Mouse (Mus musculus) kidney, embryonic 15.5 days (tissue): ENCODE measurements around the gene Clip2. TPM values are rescaled to one million over a fixed set of nuclear protein-coding genes. Genes with fewer than 3 reads are reported as not detected.
"Not testable (repeated sequence)": the region's sequence is repeated elsewhere in the genome, so short reads cannot be mapped to it uniquely, and the experiment has no call there.

ENCODE experiments used
- ATAC-seq: fragments of 200-750 bp; cut with Nextera tagmentation; replicated peaks from 2 replicates; pipeline ENCODE4 v1.8.0; 2017; ENCODE audit warnings: moderate TSS enrichment; ENCODE audit not compliant: low FRiP score
- H3K27ac ChIP-seq: fragments of 300-500 bp; sonication (generic); 2 replicates; pipeline ENCODE4 v1.5.1; 2015; ENCODE audit warnings: mild to moderate bottlenecking, inconsistent platforms
- H3K27me3 ChIP-seq: fragments of 300-500 bp; sonication (generic); 2 replicates; pipeline ENCODE4 v1.6.1; 2015; ENCODE audit warnings: inconsistent platforms
- H3K36me3 ChIP-seq: fragments of 300-500 bp; sonication (generic); 2 replicates; pipeline ENCODE4 v1.6.1; 2015; ENCODE audit warnings: inconsistent platforms
- H3K4me1 ChIP-seq: fragments of 300-500 bp; sonication (generic); 2 replicates; pipeline ENCODE4 v1.6.1; 2015; ENCODE audit warnings: inconsistent platforms
- H3K4me2 ChIP-seq: fragments of 300-500 bp; sonication (generic); 2 replicates; pipeline ENCODE4 v1.6.1; 2015; ENCODE audit warnings: moderate library complexity, mild to moderate bottlenecking, inconsistent platforms
- H3K4me3 ChIP-seq: fragments of 300-500 bp; sonication (generic); replicated peaks from 2 replicates; pipeline ENCODE4 v1.5.1; 2015; ENCODE audit warnings: mild to moderate bottlenecking, inconsistent platforms
- H3K9ac ChIP-seq: fragments of 300-500 bp; sonication (generic); 2 replicates; pipeline ENCODE4 v1.6.1; 2015; ENCODE audit warnings: mild to moderate bottlenecking, inconsistent platforms
- H3K9me3 ChIP-seq: fragments of 300-500 bp; sonication (generic); replicated peaks from 2 replicates; pipeline ENCODE4 v1.6.1; 2016; ENCODE audit warnings: inconsistent platforms
- WGBS: fragments of 180-500 bp; shearing (Covaris S2); methylation state at CpG from one replicate; pipeline ENCODE4 v1.1.7; 2015; ENCODE audit warnings: mixed read lengths; 5-methylcytosine and 5-hydroxymethylcytosine counted together
- polyA plus RNA-seq: library from polyadenylated mRNA; unstranded; fragments of >200 nt; fragmentation: Nextera tagmentation; extraction: Ambion mirVana; gene quantifications from 2 replicates; pipeline ENCODE4 v1.2.1, GENCODE M21; 2015

Gene Clip2
- polyA plus RNA-seq, 1 experiment from 2014 or later: 4.2 TPM

GRCm38 (mm10) chr5:134462731-134463130 is 89.5 kb downstream of the Clip2 start:
- H3K4me3 ChIP-seq: no peak overlapping the region
- no peaks in the 10 kb centered on the region for H3K27me3 ChIP-seq
- H3K9ac ChIP-seq: no peak overlapping the region
- H3K4me1 ChIP-seq: peaks cover 14% of the 10 kb centered on the region
- 79% methylated on average over 8 of the region's 8 CpGs for WGBS
- H3K4me2 ChIP-seq: no peak overlapping the region
- H3K36me3 ChIP-seq: no peaks in the 10 kb centered on the region
- ATAC-seq: no peak
- no peak overlapping the region for H3K27ac ChIP-seq
- H3K9me3 ChIP-seq: no peaks in the 10 kb centered on the region

GRCm38 (mm10) chr5:134462316-134462715 is 89.9 kb downstream of the Clip2 start:
- ATAC-seq: no peak
- H3K36me3 ChIP-seq: no peaks in the 10 kb centered on the region
- no peaks in the 10 kb centered on the region for H3K9me3 ChIP-seq
- no peak overlapping the region for H3K9ac ChIP-seq
- no peak overlapping the region for H3K27ac ChIP-seq
- 79% methylated on average over 2 of the region's 2 CpGs for whole genome bisulfite sequencing
- H3K27me3 ChIP-seq: no peaks in the 10 kb centered on the region
- H3K4me1 ChIP-seq: peaks cover 14% of the 10 kb centered on the region
- no peak overlapping the region for H3K4me2 ChIP-seq
- H3K4me3 ChIP-seq: no peak overlapping the region

DNA sequence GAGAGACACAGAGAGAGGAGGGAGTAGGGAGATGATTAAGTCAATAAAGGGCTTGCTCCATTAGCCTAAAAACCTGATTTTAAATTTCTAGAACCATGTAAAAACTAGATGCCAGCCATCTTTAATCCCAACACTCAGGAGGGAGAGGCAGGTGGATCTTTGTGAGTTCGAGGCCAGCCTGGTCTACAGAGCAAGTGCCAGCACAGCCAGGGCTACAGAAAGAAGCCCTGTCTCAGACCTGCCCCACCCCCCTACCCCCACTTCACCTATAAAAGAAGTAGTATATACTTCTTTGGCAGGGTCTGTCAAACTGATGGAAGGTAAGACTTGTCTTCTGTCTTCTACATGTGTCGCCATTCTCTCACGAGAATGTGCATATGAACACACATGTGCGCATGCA is 91.7 kb downstream of the Clip2 start:
- Histone ChIP-seq H3K9ac (no peak overlapping the region), H3K9me3 (no peaks in the 10 kb centered on the region), H3K27ac (no peak overlapping the region), H3K4me3 (no peak overlapping the region), H3K36me3 (no peaks in the 10 kb centered on the region), H3K4me1 (no peaks in the 10 kb centered on the region), H3K4me2 (no peak overlapping the region), H3K27me3 (no peaks in the 10 kb centered on the region)
- WGBS: 95% methylated on average over 4 of the region's 4 CpGs
- ATAC-seq: no peak

DNA sequence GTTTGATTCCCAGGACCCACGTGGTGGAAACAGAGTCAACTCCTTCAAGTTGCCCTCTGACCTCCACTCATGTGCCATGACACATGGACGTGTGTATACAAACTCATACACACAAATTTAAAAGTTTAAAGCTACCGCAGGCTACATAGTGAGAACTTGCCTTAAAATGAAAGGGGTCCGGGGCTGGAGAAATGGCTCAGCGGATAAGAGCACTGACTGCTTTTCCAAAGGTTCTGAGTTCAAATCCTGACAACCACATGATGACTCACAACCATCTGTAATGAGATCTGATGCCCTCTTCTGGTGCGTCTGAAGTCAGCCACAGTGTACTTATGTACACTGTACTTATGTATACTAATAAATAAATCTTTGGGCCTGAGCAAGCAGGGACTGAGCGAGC is 93.1 kb downstream of the Clip2 start:
- Histone ChIP-seq H3K9ac (no peak overlapping the region), H3K4me3 (no peak overlapping the region), H3K9me3 (no peaks in the 10 kb centered on the region), H3K4me1 (peaks cover 14% of the 10 kb centered on the region), H3K4me2 (no peak overlapping the region), H3K36me3 (no peaks in the 10 kb centered on the region), H3K27me3 (no peaks in the 10 kb centered on the region), H3K27ac (no peak overlapping the region)
- 81% methylated on average over 7 of the region's 7 CpGs for WGBS
- ATAC-seq: no peak

GRCm38 (mm10) chr5:134458416-134458815 is 93.8 kb downstream of the Clip2 start:
- Histone ChIP-seq H3K4me2 (no peak overlapping the region), H3K27ac (no peak overlapping the region), H3K4me3 (no peak overlapping the region), H3K9me3 (no peaks in the 10 kb centered on the region), H3K27me3 (no peaks in the 10 kb centered on the region), H3K9ac (no peak overlapping the region), H3K36me3 (no peaks in the 10 kb centered on the region), H3K4me1 (peaks cover 21% of the 10 kb centered on the region)
- no peak for ATAC-seq
- WGBS: 98% methylated on average over 3 of the region's 3 CpGs

- no peak overlapping the region for H3K4me3 ChIP-seq
- H3K4me2 ChIP-seq: no peak overlapping the region
- H3K9me3 ChIP-seq: no peaks in the 10 kb centered on the region
- WGBS: 82% methylated on average over 2 of the region's 2 CpGs
- peaks cover 26% of the 10 kb centered on the region for H3K4me1 ChIP-seq
- H3K27me3 ChIP-seq: no peaks in the 10 kb centered on the region
- no peak for ATAC-seq
- H3K36me3 ChIP-seq: peaks cover 1% of the 10 kb centered on the region; the same call in 1 of the 2 replicates
- no peak overlapping the region for H3K27ac ChIP-seq
- H3K9ac ChIP-seq: no peak overlapping the region
These were observed 94.9 kb downstream of the Clip2 start for GRCm38 (mm10) chr5:134457371-134457770.

DNA sequence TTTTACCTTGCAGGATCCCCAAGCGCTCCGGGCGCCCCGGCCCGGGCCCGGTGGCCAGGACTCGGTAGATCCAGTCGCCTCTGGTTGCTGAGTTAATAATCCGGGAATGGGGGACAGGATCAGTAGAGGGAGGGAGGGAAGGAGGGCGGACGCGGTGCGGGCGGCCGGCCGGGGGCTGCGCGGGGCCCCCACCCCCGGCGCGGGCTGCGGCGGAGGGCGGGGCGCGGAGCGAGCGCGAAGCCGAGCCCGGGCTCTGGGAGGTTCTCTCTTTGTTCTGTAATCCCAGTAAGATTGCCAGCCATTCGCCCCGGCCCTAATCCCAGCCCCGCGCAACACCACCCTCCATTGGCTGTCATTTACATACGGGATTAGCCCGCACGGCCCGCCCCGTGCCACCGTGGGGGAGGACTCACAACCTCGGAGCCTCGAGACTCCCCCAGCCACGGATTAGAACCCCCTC is 95.7 kb downstream of the Clip2 start, which contains the start of gene Gtf2ird1:
TSS of gene Gtf2ird1 (minus strand) at position 214 of the 460 bp plus-strand sequence.
- Histone ChIP-seq H3K4me1 (peaks cover 26% of the 10 kb centered on the region), H3K4me2 (peak within 1 kb of the TSS; percentile 85), H3K4me3 (peak within 1 kb of the TSS; percentile 69), H3K36me3 (peaks cover 10% of the 10 kb centered on the region), H3K9me3 (0 out of 2 replicates have a peak, but pooled peaks cover 6% of the 10 kb centered on the region), H3K27me3 (no peaks in the 10 kb centered on the region), H3K27ac (peak within 1 kb of the TSS; percentile 91), H3K9ac (peak within 1 kb of the TSS; percentile 84)
- peak; percentile 76 for ATAC-seq
- WGBS: under 1% methylated on average over 44 of the region's 44 CpGs

- Histone ChIP-seq H3K27ac (peak overlapping the region; percentile 91), H3K4me2 (peak overlapping the region; percentile 85), H3K9me3 (0 out of 2 replicates have a peak, but pooled peaks cover 6% of the 10 kb centered on the region), H3K27me3 (no peaks in the 10 kb centered on the region), H3K4me1 (peaks cover 26% of the 10 kb centered on the region), H3K9ac (peak overlapping the region; percentile 84), H3K4me3 (peak overlapping the region; percentile 69), H3K36me3 (peaks cover 11% of the 10 kb centered on the region)
- ATAC-seq: peak; percentile 59
- WGBS: under 1% methylated on average over 17 of the region's 17 CpGs
These were observed 96.3 kb downstream of the Clip2 start for GRCm38 (mm10) chr5:134455914-134456423.

DNA sequence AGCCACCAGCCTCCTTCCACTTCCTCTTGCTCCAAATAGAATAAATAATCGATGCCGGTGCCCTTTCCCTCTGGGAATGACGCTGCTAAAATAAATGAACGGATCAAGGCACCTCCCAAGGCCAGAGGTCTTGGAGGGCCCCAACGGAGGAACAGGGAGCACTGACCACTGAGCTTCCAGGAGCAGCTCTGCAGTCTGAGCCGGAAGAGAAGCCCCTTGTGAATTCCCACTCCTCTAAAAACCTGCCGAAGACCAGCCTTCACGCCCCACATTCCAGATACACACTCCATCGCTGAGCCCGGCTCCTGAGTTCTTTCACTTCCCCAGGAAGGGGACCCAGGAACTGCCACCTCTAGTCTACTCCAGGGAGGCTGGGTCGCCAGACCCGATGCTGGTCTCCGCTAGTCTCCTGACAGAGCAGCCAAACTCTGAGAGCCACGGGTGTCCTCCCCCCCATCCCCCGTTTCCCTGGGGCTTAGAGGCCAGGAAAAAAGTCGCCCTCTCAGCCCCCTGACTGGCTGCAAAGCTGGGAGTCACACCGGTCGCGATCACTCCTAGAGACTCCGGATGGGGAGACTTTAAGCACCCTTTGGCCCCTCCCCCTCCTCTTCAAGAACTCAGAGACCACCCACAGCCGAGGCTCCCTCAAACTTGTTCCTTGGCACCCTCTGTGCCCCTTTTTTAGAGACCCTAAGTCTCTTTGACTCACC is 96.9 kb downstream of the Clip2 start:
- peak overlapping the region; percentile 91 for H3K27ac ChIP-seq

DNA sequence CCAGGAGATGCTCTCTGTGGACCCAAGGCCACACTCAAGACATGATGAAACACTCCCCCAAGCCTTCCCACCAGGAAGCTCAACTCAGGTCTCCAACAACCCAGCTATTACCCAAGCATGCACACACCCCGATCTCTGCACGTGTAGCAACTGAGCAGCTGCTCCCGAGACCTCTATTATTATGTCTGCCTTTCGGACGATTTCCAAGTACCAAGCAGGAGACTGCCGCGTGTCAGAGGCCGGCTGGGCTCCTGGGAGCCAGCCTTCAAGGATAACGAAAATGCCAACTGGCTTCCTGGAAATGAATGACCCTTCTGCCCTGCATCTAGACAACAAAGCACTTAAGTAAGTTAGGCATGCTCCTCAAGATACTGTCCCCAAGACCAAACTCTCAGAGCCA is 97.8 kb downstream of the Clip2 start:
- Histone ChIP-seq H3K4me1 (peaks cover 26% of the 10 kb centered on the region), H3K36me3 (peaks cover 19% of the 10 kb centered on the region), H3K4me3 (peak overlapping the region; percentile 69), H3K9me3 (0 out of 2 replicates have a peak, but pooled peaks cover 6% of the 10 kb centered on the region), H3K9ac (peak overlapping the region; percentile 84), H3K27me3 (no peaks in the 10 kb centered on the region), H3K27ac (peak overlapping the region; percentile 91), H3K4me2 (peak overlapping the region; percentile 85)
- ATAC-seq: no peak
- 32% methylated on average over 9 of the region's 9 CpGs for WGBS

More for the DNA sequence above, 96.9 kb downstream of the Clip2 start:
- Histone ChIP-seq H3K9me3 (0 out of 2 replicates have a peak, but pooled peaks cover 6% of the 10 kb centered on the region), H3K36me3 (peaks cover 15% of the 10 kb centered on the region), H3K4me2 (peak overlapping the region; percentile 85), H3K4me1 (peaks cover 26% of the 10 kb centered on the region), H3K9ac (peak overlapping the region; percentile 84), H3K27me3 (no peaks in the 10 kb centered on the region), H3K4me3 (peak overlapping the region; percentile 69)
- ATAC-seq: peak; percentile 61
- WGBS: under 1% methylated on average over 21 of the region's 21 CpGs

GRCm38 (mm10) chr5:134453577-134453976 is 98.7 kb downstream of the Clip2 start:
- Histone ChIP-seq H3K9ac (no peak overlapping the region), H3K4me1 (peaks cover 26% of the 10 kb centered on the region), H3K27me3 (no peaks in the 10 kb centered on the region), H3K36me3 (peaks cover 19% of the 10 kb centered on the region), H3K9me3 (0 out of 2 replicates have a peak, but pooled peaks cover 6% of the 10 kb centered on the region), H3K4me2 (no peak overlapping the region), H3K4me3 (no peak overlapping the region), H3K27ac (no peak overlapping the region)
- WGBS: 42% methylated on average over 1 of the region's 1 CpGs
- no peak for ATAC-seq

DNA sequence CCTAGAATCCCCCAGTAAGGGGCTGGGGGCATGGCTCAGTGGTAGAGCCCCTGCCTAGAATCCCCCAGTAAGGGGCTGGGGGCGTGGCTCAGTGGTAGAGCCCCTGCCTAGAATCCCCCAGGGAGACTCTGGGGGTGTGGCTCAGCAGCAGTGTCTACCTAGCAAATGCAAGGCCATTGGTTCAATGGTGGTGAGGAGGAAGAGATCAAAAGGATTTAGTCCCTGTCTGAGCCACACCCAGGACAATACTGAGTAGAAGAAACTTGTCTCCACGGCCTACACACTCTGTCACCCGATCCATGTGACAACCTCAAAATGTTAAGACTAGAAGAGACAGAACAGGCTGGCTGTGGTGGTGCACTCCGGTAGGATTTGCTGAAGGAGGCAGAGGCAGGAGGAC is 105.5 kb downstream of the Clip2 start:
- not testable (repeated sequence) for H3K4me2 ChIP-seq, H3K9ac ChIP-seq, H3K27ac ChIP-seq, ATAC-seq, H3K9me3 ChIP-seq, H3K27me3 ChIP-seq, H3K4me3 ChIP-seq
- peaks cover 26% of the 10 kb centered on the region for H3K4me1 ChIP-seq
- peaks cover 41% of the 10 kb centered on the region for H3K36me3 ChIP-seq
- WGBS: 90% methylated on average over 4 of the region's 4 CpGs
